Mouse (Mus musculus) MEL (cell line): ENCODE data around the gene Atg7. TPM values are rescaled to one million over a fixed set of nuclear protein-coding genes. Genes with fewer than 3 reads are reported as not detected.

Experiments
- DNase-seq: peaks from one replicate; pipeline ENCODE4 v3.0.0; 2011; ENCODE audit warnings: low read depth, low spot score
- H3K27ac ChIP-seq: 2 replicates; pipeline ENCODE4 v1.5.1; 2012; ENCODE audit warnings: low read depth, mild to moderate bottlenecking, control low read depth, low read length, moderate library complexity; ENCODE audit not compliant: control insufficient read depth
- H3K27me3 ChIP-seq, 2 experiments: fragments of 150-350 bp in 1 of 2; sonication (generic) in 1 of 2; 2 replicates each; pipeline ENCODE4 v1.6.1; 2012; ENCODE audit warnings: low read length in 2 of 2, mild to moderate bottlenecking in 2 of 2, improper control_type of control experiment in 1 of 2, moderate library complexity in 1 of 2; ENCODE audit not compliant: insufficient read depth in 2 of 2, control insufficient read depth in 1 of 2
- H3K36me3 ChIP-seq, 2 experiments: 2 replicates each; pipeline ENCODE4 v1.6.1; 2012 to 2014; ENCODE audit warnings: low read length in 2 of 2, improper control_type of control experiment in 1 of 2, inconsistent platforms in 1 of 2, mild to moderate bottlenecking in 1 of 2; ENCODE audit not compliant: insufficient read depth in 2 of 2, control insufficient read depth in 1 of 2
- H3K4me1 ChIP-seq, 2 experiments: fragments of 150-350 bp in 1 of 2; sonication (generic) in 1 of 2; 2 replicates each; pipeline ENCODE4 v1.6.1; 2012; ENCODE audit warnings: low read length in 2 of 2, improper control_type of control experiment in 1 of 2, mild to moderate bottlenecking in 1 of 2; ENCODE audit not compliant: insufficient read depth in 2 of 2, control insufficient read depth in 1 of 2
- H3K4me3 ChIP-seq, 2 experiments: fragments of 150-350 bp in 1 of 2; sonication (generic) in 1 of 2; 2 replicates each; pipeline ENCODE4 v1.5.1; 2012; ENCODE audit warnings: low read depth in 2 of 2, low read length in 2 of 2, mild to moderate bottlenecking in 2 of 2, moderate library complexity in 2 of 2, control low read depth in 1 of 2, improper control_type of control experiment in 1 of 2; ENCODE audit not compliant: control insufficient read depth in 1 of 2, insufficient read depth in 1 of 2
- H3K79me2 ChIP-seq: 2 replicates; pipeline ENCODE4 v1.6.1; 2012; ENCODE audit warnings: mild to moderate bottlenecking, low read length, moderate library complexity; ENCODE audit not compliant: control insufficient read depth, poor library complexity, insufficient read depth
- H3K9ac ChIP-seq: 2 replicates; pipeline ENCODE4 v1.6.1; 2012; ENCODE audit warnings: low read depth, mild to moderate bottlenecking, control low read depth, low read length, moderate library complexity; ENCODE audit not compliant: control insufficient read depth, poor library complexity, severe bottlenecking
- H3K9me3 ChIP-seq: fragments of 150-350 bp; sonication (generic); replicated peaks from 2 replicates; pipeline ENCODE4 v1.6.1; 2012; ENCODE audit warnings: mild to moderate bottlenecking, low read length, improper control_type of control experiment, moderate library complexity; ENCODE audit not compliant: insufficient read depth
- CHD1 ChIP-seq: IDR thresholded peaks from 2 replicates; pipeline ENCODE4 v1.6.1; 2012; ENCODE audit warnings: low read depth, mild to moderate bottlenecking, inconsistent platforms, low read length, improper control_type of control experiment
- CHD2 ChIP-seq: IDR thresholded peaks from 2 replicates; pipeline ENCODE4 v1.6.1; 2011; ENCODE audit warnings: low read length, improper control_type of control experiment
- E2F4 ChIP-seq: IDR thresholded peaks from 2 replicates; pipeline ENCODE4 v1.6.1; 2011; ENCODE audit warnings: low read depth, low read length, improper control_type of control experiment, borderline replicate concordance
- GABPA ChIP-seq: IDR thresholded peaks from 2 replicates; pipeline ENCODE4 v1.6.1; 2012; ENCODE audit warnings: low read depth, mild to moderate bottlenecking, inconsistent platforms, low read length, improper control_type of control experiment, moderate library complexity
- GATA1 ChIP-seq: IDR thresholded peaks from 2 replicates; pipeline ENCODE4 v1.6.1; 2011; ENCODE audit warnings: low read depth, low read length, improper control_type of control experiment
- HCFC1 ChIP-seq: IDR thresholded peaks from 2 replicates; pipeline ENCODE4 v1.6.1; 2012; ENCODE audit warnings: low read depth, mild to moderate bottlenecking, inconsistent platforms, low read length, improper control_type of control experiment, moderate library complexity
- MEF2A ChIP-seq: IDR thresholded peaks from 2 replicates; pipeline ENCODE4 v1.6.1; 2014; ENCODE audit warnings: low read depth, mild to moderate bottlenecking, inconsistent platforms, low read length, improper control_type of control experiment; ENCODE audit not compliant: poor library complexity, insufficient replicate concordance, severe bottlenecking; ENCODE audit errors: extremely low read depth
- MXI1 ChIP-seq: IDR thresholded peaks from 2 replicates; pipeline ENCODE4 v1.6.1; 2011; ENCODE audit warnings: mild to moderate bottlenecking, low read depth, low read length, improper control_type of control experiment
- NRF1 ChIP-seq: IDR thresholded peaks from 2 replicates; pipeline ENCODE4 v1.6.1; 2014; ENCODE audit warnings: low read depth, mild to moderate bottlenecking, inconsistent platforms, low read length, improper control_type of control experiment, moderate library complexity; ENCODE audit not compliant: poor library complexity, insufficient read depth, severe bottlenecking
- POLR2A ChIP-seq, 2 experiments: IDR thresholded peaks; 2 replicates each; pipeline ENCODE4 v1.6.1; 2011 to 2012; ENCODE audit warnings: low read length in 2 of 2, mild to moderate bottlenecking in 2 of 2, control low read depth in 1 of 2, improper control_type of control experiment in 1 of 2, low read depth in 1 of 2, moderate library complexity in 1 of 2; ENCODE audit not compliant: control insufficient read depth in 1 of 2, insufficient read depth in 1 of 2, poor library complexity in 1 of 2
- POLR2AphosphoS2 ChIP-seq: IDR thresholded peaks from 2 replicates; pipeline ENCODE4 v1.6.1; 2011; ENCODE audit warnings: low read length, improper control_type of control experiment
- SMC3 ChIP-seq: IDR thresholded peaks from 2 replicates; pipeline ENCODE4 v1.6.1; 2011; ENCODE audit warnings: low read depth, low read length, improper control_type of control experiment
- TCF12 ChIP-seq: IDR thresholded peaks from 2 replicates; pipeline ENCODE4 v1.6.1; 2014; ENCODE audit warnings: low read depth, mild to moderate bottlenecking, inconsistent platforms, low read length, improper control_type of control experiment, moderate library complexity
- UBTF ChIP-seq: IDR thresholded peaks from 2 replicates; pipeline ENCODE4 v1.6.1; 2012; ENCODE audit warnings: low read depth, mild to moderate bottlenecking, inconsistent platforms, low read length, improper control_type of control experiment, moderate library complexity, borderline replicate concordance; ENCODE audit not compliant: insufficient read depth
- USF2 ChIP-seq, 2 experiments: IDR thresholded peaks; 2 replicates each; pipeline ENCODE4 v1.6.1; 2011 to 2012; ENCODE audit warnings: improper control_type of control experiment in 2 of 2, low read length in 2 of 2, borderline replicate concordance in 1 of 2, inconsistent platforms in 1 of 2, low read depth in 1 of 2, mild to moderate bottlenecking in 1 of 2; ENCODE audit not compliant: insufficient read depth in 1 of 2
- ZC3H11A ChIP-seq: IDR thresholded peaks from 2 replicates; pipeline ENCODE4 v1.6.1; 2012; ENCODE audit warnings: low read depth, mild to moderate bottlenecking, inconsistent platforms, low read length, improper control_type of control experiment
- ZMIZ1 ChIP-seq: IDR thresholded peaks from 2 replicates; pipeline ENCODE4 v1.6.1; 2012; ENCODE audit warnings: low read depth, mild to moderate bottlenecking, inconsistent platforms, low read length, improper control_type of control experiment, moderate library complexity
- polyA plus RNA-seq, 2 experiments: library from polyadenylated mRNA; stranded (reverse) in 1 of 2; unstranded in 1 of 2; fragments of >175 nt in 1 of 2; fragments of >200 nt in 1 of 2; gene quantifications; 2 replicates each; pipeline versions ENCODE4 v1.2.1 to v1.2.4; 2012; ENCODE audit warnings: low replicate concordance in 2 of 2, low read depth in 1 of 2; ENCODE audit not compliant: insufficient read length in 2 of 2, insufficient read depth in 1 of 2, missing spikeins in 1 of 2
- total RNA-seq: library from RNA; depleted of rRNA; stranded (reverse); fragments of 300-350 nt; gene quantifications from 2 replicates; pipeline ENCODE4 v1.2.3, GENCODE M21; 2012

The Atg7 gene
- total and polyA plus RNA-seq, 3 experiments, result 14.6 TPM; not detected in 1

GRCm38 (mm10) chr6:114858722-114859053 is 215.8 kb downstream of the Atg7 start:
- no peak for TF ChIP-seq ZMIZ1
- TF ChIP-seq GABPA, result no peak
- TF ChIP-seq CHD2, result no peak
- TF ChIP-seq HCFC1, result no peak
- no peak for TF ChIP-seq CHD1
- no peak for TF ChIP-seq POLR2AphosphoS2
- no peak for TF ChIP-seq SMC3
- no peak for TF ChIP-seq E2F4
- TF ChIP-seq NRF1, result no peak
- TF ChIP-seq ZC3H11A, result no peak
- TF ChIP-seq MEF2A, result no peak
- no peak for TF ChIP-seq UBTF
- TF ChIP-seq GATA1, result no peak
- no peak for TF ChIP-seq MXI1

GRCm38 (mm10) chr6:114860677-114861568 is 218.0 kb downstream of the Atg7 start:
- no peaks in the 10 kb centered on the region for H3K79me2 ChIP-seq
- TF ChIP-seq MXI1, result no peak
- no peak for TF ChIP-seq POLR2AphosphoS2
- TF ChIP-seq HCFC1, result no peak
- TF ChIP-seq TCF12, result no peak
- no peak for TF ChIP-seq POLR2A (IDR thresholded peaks at IDR 0.05; ENCODE audit: control insufficient read depth in 1 of 2, insufficient read depth in 1 of 2, low read depth in 1 of 2, low read length in 2 of 2, poor library complexity in 1 of 2)
- no peak for TF ChIP-seq USF2 (IDR thresholded peaks at IDR 0.05; ENCODE audit: borderline replicate concordance in 1 of 2, insufficient read depth in 1 of 2, low read depth in 1 of 2, low read length in 2 of 2)
- no peaks in the 10 kb centered on the region for H3K36me3 ChIP-seq
- H3K4me1 ChIP-seq, result no peaks in the 10 kb centered on the region
- H3K27ac ChIP-seq, result no peak overlapping the region
- DNase-seq, result no peak
- H3K9me3 ChIP-seq, result no peaks in the 10 kb centered on the region
- no peak overlapping the region for H3K4me3 ChIP-seq
- H3K9ac ChIP-seq, result no peak overlapping the region
- H3K27me3 ChIP-seq, result no peaks in the 10 kb centered on the region

More at GRCm38 (mm10) chr6:114858722-114859053, 215.8 kb downstream of the Atg7 start:
- H3K4me3 ChIP-seq, result no peak overlapping the region
- no peaks in the 10 kb centered on the region for H3K27me3 ChIP-seq
- no peaks in the 10 kb centered on the region for H3K9me3 ChIP-seq
- DNase-seq, result no peak
- H3K79me2 ChIP-seq, result no peaks in the 10 kb centered on the region
- no peak overlapping the region for H3K9ac ChIP-seq
- H3K36me3 ChIP-seq, result no peaks in the 10 kb centered on the region
- no peaks in the 10 kb centered on the region for H3K4me1 ChIP-seq
- H3K27ac ChIP-seq, result no peak overlapping the region
